Mouse (Mus musculus) G1E (cell line): ENCODE results near the gene Psmc3.

Experiments
- CTCF ChIP-seq: IDR thresholded peaks from 2 replicates; pipeline ENCODE4 v1.5.1; 2012; ENCODE audit warnings: low read depth, low read length, inconsistent platforms, mixed read lengths
- GATA2 ChIP-seq: IDR thresholded peaks from 2 replicates; pipeline ENCODE4 v1.6.1; 2012; ENCODE audit warnings: low read depth, low read length, inconsistent platforms, borderline replicate concordance

GRCm38 (mm10) chr2:91031216-91031615 is 22.6 kb upstream of the Psmc3 start:
- TF ChIP-seq GATA2 (no peak), CTCF (no peak)
